Mouse (Mus musculus): ENCODE data around the gene Plch2.

Gene Plch2

DNA sequence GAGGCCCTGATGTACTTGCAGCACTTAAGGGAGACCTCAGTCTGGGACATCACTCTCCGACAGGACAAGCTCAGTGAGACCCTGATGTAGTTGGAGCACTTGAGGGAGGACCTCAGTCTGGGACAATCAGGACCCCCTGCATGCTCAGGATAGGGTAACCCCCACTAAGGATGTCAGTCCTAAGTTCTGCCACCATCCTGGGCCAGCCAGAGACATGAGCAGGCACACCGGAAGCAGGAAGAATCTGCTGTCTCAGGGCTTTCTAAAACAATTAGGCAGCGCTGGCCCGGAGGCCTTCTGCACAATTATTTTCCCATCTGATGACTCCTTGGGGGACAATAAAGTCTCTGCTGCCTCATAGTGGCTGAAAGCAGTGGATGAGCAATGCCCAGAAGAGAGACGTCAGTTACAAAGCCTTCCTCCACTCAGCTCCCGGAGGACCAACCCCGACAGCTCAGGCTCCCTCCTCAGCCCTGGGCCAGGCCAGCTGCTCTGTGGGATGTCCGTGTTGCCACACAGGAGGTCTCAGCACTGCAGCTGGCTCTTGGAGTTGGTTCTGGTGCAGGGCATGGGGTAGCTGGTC lies 59.9 kb downstream of the Plch2 start:
- no peak for DNase-seq (ENCODE audit: extremely low read depth, low read depth, low spot score)

DNA sequence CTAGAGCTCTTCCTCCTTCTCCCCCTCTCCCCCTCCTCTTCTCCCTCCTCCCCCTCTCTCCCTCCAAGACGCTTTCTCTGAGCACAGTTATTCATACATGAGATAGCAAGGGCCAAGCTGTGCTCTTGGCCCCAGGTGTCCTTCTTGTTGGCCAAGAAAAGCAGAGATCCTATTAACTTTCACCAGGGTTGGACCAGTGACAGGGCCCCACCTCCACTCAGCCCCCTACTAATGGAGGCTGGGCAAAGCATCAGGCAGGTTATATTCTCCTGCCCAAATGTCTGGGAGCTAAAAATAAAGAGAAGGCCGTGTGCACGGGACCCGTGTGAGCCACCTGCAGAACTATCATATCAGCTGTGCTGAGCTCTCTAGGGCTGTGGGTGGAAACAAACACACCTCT lies 61.7 kb downstream of the Plch2 start:
- no peak for DNase-seq (ENCODE audit: extremely low read depth, low read depth, low spot score)

DNA sequence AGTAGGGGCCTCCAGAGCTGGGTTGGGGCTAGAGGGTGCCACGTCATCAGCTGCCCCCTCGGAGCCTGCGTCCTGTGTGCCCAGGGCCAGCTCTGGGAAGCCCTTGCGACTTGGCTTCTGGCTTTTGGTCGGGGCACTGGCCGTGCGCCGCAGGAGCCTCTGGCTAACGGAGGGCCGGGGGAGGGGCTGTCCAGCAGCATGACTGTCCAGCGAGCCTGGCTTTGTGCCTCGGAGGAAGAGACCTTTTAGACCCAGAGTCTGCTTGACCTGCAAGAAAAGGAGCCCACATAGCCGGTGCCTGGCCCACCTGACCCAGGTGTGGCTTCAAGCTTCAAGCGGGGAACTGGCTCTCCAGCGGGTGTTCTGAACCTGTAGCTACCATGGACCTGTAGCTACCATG lies 69.8 kb downstream of the Plch2 start:
- no peak for DNase-seq (ENCODE audit: extremely low read depth, low read depth, low spot score)

DNA sequence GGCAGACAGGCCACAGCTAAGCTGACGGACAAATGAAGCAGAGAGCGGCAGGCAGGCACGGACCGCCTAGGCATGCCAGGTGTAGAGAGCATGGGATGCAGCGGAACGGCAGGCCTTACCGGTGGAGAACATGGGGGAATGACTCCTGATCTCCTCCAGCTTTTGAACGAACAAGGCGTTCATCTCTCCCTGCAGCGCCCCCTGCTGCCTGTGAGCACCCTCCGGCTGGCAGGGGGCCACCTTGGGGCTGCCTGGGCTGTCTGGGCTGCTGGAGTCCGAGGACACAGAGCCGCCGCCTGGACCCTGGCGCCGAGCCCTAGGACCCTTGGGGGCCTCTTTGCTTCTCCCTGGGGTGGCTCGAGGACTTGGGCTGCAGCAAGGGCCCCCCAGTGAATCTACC lies 70.5 kb downstream of the Plch2 start:
- DNase-seq (ENCODE audit: extremely low read depth, low read depth, low spot score), result no peak

DNA sequence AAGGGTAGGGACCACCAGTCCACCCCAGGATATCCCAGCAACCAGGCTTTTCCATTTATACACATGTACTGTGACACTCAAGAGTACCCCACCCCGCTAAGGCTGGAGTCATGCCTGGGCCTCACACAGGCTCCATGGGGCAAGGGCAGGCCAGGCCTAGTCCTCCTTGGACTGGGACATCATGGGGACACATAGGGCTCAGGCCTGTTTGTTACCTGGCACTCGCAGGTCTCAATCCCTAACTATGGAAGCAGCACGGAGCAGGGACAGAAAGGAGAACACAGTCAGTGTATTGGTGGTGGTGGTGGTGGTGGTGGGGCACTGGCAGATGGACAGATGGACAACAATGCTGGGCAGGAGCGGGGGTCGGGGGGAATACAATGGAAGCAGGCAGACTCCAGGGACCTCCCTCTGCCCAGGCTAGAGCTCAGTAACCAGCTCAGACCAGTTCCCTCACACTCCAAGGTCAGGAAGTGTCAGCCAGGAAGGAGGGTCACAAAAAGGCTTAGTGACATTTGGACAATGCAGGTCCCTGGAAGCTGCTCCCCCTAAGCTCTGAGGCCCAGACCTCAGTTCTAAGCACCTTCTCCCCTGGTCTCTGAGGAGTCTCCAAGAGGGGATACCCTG lies 71.3 kb downstream of the Plch2 start:
- no peak for DNase-seq (ENCODE audit: extremely low read depth, low read depth, low spot score)

DNA sequence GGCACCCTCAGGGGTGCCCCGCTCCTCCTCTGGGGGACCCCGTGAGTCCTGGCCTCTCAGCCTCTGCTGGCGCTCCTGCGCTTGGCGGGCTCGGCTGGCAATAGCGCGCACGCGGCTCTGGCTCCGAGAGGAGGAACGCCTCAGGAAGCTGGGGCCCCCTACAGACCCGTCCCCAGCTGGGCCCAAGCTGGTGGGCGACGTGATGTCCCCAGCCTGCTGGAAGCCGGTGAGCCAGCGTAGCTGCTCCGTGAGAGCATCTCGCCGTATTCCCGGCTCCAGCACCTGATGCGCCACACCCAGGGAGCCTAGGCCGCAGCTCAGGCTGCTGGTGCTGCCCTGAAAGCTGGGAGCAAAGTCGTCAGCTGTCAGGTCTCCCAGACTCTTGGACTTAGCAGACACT lies 72.8 kb downstream of the Plch2 start:
- DNase-seq (ENCODE audit: extremely low read depth, low read depth, low spot score), result no peak

DNA sequence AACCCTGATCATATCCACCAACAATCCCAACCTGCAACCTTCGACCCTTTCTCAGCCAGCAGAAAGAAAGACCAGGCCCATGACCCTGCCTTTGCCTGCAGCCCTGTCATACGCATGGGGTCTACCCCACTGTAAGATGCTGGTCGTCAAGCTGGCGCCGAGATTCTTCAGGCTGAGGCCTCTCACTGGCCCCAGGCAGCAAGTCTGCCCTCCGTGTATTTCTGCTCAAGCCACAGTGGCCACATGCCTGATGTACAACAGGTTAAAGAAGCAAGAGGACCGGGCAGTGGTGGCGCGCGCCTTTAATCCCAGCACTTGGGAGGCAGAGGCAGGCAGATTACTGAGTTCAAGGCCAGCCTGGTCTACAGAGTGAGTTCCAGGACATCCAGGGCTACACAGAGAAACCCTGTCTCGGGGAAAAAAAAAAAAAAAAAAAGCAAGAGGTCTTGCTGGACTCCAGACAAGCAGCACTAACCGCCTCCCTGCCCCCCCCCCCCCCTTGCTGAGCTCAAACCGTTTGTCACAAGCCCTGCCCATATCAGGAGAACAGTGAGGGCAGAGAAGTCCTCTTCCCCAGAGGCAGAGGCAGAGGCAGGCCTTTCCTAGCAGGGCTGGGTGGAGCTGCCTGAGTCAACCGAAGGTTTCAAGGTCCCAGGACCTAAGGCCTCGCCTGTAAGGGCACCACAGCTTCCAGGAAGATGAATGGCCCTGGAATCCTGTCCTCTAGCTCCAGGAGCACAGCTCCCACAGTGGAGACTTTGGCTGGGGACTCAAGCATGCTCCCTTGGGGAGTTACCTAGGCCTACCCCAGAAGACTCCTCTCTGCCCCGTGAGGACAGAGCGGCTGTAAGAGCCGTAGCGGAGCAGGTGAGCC lies 74.1 kb downstream of the Plch2 start:
- no peak for DNase-seq (ENCODE audit: extremely low read depth, low read depth, low spot score)

DNA sequence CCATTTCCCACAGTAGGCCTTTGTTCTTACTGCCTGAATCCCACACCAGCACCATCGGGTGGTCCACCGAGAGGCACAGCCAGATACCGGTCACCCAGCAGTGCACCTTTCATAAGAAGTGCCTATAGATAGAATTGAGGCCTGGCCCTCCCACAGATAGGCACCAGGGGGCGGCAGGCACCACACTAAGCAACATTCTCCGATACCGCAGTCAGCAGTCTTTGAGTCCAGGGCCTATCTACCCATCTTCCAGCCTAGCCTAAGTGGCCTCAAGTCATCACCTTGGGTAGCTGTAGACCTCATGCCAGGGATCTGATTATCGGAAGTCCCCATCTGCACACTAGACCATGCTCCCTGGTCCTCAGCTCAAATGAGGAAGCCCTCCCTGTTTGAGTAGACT lies 75.1 kb downstream of the Plch2 start:
- DNase-seq (ENCODE audit: extremely low read depth, low read depth, low spot score), result no peak

DNA sequence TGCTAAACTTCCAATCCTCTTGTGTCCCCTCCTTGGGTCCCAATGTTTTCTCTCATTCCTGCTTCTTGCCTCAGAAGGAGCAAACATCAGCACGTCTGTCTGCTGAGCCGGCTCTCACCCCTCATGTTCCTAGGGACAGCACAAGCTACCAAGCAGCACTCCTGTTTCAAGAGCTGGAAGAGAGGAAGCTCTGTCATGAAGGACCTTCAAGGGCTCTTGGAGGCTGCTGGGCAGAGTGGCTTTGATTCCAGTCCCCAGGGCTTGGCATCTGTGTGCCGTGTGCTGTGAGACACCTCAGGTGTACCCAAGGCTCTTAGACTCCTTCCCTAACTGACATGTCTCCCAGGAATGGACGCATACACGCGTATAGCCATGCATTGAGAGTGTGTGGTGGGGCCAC lies 75.5 kb downstream of the Plch2 start:
- no peak for DNase-seq (ENCODE audit: extremely low read depth, low read depth, low spot score)

DNA sequence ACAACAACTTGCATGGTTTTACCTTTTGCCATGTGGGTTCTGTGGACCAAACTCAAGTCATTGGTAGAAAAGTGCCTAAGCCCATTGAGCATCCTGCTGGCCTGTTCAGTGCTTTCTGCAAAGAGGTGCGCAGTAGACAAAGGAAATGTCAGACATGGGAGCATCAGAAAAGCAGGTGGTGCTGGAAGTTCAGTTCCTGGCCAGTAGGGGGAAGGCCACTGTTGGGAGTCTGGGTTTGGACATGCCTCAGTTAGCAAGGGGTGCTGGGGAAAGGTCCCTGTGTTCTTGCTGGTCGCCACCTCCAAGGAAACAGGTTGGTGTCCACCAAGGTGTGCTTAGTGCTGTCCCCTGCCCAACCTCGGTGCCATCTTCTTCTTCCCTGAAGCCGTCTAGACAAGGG lies 76.5 kb downstream of the Plch2 start:
- no peak for DNase-seq (ENCODE audit: extremely low read depth, low read depth, low spot score)

DNA sequence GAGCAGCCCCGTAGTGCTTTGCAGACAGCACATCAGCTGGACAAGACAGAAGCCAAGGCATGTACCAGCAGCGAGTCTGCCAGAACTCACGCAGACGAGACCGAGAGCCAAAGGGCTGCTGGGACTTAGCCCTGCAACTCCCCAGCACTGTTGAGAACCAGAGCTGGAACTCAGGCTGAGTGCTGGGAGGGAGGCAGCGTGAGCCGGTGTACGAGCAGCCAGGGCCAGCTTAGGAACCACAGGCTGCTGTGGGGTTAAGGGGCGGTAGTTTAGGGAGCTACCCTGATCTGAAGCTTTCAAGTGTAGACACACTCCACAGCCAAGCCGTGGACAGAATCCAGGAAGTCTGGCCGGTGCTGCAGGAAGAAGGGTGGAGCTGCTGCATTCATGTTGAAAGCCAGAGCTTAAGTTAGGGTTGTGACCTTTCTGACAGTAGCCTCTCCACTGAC lies 82.4 kb downstream of the Plch2 start:
- DNase-seq (ENCODE audit: extremely low read depth, low read depth, low spot score), result no peak

DNA sequence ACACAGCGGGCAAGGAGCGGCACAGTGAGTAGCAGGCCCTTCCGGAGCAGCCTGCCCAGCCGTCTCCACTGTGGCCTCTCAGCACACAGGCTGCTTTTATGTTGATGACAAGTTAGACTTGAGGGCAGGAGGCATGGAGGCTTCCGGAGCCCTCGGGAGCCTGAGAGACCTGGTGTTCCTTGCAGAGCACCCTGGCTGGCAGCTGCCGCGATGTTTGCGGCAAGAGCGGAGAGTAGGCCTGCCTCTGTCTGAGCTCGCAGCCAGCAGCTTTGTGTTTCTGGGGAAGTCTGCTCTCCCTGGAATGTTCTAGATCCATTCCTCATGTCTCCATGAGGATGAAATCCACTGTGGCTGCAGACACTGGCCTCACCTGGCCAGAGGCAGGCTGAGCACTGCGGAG lies 84.0 kb downstream of the Plch2 start:
- no peak for DNase-seq (ENCODE audit: extremely low read depth, low read depth, low spot score)

DNA sequence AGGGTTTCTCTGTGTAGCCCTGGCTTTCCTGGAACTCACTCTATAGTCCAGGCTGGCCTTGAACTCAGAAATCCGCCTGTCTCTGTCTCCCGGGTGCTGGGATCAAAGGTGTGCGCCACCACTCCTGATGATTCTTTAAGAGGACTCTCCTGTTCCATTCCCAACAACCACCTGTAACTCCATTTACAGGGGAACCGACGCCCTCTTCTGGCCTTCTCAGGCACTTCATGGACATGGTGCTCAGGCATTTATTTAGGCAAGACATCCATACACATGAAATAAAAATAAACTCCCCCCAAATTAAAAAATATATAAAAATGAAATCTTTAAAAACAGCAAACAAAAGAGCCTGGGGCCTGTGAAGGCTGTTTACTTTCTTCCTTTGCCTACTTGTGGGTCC lies 89.4 kb downstream of the Plch2 start:
- DNase-seq (ENCODE audit: extremely low read depth, low read depth, low spot score), result no peak

DNA sequence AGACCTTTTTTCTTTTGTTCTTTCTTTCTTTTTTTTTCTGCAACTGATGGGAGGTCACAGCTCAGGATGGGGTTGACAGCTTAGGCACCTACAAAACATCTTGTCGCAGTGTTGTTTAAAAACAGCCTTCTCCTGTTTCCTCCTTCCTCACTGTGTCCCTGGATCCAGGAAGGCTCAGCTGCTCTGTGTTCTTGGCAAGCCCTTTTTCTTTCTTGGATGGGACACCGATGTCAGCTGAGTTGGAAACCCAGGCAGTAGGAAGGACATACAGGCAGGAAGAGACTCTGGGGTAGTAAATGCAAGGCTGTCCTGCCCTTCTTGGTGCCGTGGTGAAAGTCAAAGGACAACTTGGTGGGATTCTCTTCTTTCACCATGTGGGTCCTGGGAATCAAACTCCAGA lies 90.7 kb downstream of the Plch2 start:
- DNase-seq (ENCODE audit: extremely low read depth, low read depth, low spot score), result no peak

DNA sequence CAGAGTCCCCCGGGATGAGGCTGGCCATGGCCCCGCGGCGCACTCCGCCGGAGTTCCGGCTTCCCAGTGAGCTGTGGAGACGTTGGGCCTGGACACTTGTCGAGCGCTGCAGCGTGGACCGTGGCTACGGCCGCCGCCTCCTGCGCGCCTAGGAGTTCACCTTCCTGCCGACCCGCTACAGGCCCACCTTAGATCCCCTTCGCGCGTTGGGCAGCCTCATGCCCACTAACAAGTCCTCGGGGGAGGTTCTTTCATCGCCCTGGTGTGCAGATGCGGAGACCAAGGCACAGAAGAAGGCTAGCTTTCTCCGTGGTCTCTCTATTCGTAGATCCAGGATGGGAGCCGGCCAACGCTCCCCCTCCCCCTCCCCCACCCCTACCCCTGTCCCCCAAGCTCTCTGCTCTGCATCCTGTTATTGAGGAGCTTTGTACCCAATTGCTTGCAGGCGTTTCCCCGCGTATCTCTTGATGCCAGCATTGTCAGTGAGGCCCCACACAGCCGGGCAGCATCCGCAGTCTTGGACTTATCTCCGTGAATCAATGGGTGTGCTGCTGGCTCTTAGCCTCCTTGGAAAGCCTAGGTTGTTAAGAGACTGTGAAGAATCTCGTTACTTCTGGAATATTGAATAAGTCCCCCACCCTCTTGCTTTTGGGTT lies 91.9 kb downstream of the Plch2 start:
- DNase-seq (ENCODE audit: extremely low read depth, low read depth, low spot score), result no peak

DNA sequence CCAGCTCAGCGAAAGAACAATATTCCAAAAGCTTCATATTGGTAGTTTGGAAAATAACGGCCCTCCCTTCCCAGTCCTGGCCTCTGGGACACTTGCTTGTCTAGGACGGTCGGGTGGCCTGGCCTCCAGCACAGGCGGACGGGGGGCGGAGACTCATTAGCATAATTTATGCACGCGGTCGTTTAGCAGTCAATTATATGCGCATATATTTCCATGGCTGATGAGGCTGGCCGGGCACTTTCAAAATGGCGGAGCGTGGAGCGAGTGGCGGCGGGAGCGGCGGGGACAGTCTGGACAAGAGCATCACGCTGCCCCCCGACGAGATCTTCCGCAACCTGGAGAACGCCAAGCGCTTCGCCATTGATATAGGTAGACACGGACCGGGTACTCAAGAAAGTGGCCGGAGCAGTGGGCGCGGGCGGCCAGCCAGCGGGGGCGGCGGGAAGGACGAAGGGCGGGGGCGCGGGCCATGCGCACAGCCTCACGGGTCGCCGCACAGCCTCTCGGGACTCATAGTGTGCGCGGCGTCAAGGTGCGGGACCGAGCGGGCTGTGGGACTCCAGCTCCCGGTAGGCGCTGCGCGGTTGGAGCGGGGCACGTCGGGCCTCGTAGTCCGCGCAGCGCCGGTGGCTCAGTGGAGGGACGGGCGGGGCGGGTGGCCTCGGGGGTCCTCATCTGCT lies 92.5 kb downstream of the Plch2 start, which contains the start of gene Pank4:
Gene Pank4, plus strand, starts transcription at position 223 of the 680 bp plus-strand sequence.
- DNase-seq (ENCODE audit: extremely low read depth, low read depth, low spot score), result no peak

DNA sequence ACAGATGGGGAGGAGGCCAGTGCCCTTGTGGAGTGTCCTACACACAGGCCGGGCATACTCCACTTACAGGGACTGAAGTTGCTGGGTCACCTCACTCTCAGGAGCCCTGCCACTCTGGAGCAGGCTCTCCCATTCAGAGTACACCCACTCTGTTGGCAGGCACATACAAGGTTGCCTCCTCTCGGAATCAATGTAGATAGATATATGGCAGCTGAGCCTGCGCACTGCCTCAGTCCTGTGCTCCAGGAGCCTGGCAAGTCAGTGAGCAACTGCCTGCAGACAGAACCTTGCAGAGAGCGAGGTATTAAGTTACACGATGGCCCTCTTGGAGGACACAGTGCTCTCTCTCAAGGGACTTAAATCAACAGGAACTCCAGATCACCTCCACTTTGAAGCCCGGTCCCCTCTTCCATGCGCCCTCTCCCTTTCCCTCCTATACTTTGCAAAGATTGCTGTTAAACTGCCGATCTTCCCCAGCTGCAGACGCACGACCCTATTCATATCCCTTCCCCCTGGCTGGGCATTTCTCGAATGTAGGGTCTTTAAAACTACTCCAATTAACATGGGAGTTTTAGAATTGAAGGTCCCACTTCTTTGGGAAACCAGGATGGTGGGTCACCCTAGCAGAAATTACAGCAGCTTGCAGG lies 93.3 kb downstream of the Plch2 start:
- DNase-seq (ENCODE audit: extremely low read depth, low read depth, low spot score), result no peak

DNA sequence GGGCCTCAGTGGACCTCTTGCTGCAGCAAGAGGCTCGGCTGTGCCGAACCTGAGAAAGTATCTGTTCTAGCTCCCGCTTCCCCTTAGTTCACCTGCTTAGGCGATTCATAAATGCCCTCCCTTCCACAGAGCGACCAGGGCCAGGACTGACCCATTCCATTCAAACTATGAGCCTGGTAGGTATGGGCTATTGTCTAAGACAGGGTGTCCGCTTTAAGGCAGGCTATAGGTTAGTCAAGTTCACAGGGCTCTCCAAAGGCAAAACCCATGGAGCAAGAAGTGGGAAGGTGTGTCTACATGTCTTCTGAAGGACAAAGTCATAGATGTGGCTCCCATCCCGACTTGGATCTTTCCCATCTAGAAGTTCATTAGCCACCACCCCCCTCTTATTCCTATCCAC lies 93.9 kb downstream of the Plch2 start:
- DNase-seq (ENCODE audit: extremely low read depth, low read depth, low spot score), result no peak

DNA sequence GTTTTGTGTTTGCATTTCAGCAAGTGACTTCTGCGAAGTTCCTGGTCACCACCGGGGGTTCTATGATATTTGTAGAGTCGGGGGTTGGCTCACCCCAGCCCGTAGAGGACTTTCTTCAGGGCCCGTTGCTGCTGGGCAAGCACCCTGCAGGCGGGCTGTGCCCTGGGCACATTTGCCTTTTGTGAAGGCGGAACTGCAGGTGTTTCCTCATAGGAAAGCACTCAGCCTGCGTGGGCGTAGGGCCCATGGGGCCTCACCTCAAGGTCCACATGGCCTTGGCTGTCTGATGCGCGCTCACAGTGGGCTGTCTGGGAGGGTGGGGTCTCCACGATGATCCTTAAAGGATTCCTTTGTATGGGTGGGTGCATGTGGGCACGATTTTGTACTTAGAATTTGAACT lies 94.7 kb downstream of the Plch2 start:
- DNase-seq (ENCODE audit: extremely low read depth, low read depth, low spot score), result no peak

DNA sequence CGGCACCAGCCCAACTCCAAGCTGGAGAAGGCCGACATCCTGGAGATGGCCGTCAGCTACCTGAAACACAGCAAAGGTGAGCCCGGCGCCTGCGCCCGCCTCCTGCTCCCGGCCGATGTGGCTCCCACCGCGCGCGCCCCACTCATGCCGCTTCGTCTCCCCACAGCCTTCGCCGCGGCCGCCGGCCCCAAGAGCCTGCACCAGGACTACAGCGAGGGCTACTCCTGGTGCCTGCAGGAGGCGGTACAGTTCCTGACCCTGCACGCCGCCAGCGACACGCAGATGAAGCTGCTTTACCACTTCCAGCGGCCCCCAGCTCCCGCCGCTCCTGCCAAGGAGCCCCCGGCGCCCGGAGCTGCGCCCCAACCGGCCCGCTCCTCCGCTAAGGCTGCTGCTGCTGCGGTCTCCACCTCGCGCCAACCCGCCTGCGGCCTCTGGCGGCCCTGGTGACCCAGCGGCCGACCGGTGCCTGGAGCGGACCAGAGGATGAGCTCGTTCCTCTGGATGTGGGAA lies 95.3 kb downstream of the Plch2 start:
- DNase-seq (ENCODE audit: extremely low read depth, low read depth, low spot score), result no peak
